Mouse (Mus musculus) liver, embryonic 14.5 days (tissue): ENCODE measurements around the gene Hoxd9.

Source experiments
- CTCF ChIP-seq: IDR thresholded peaks from 2 replicates; pipeline ENCODE4 v1.5.1; 2016; ENCODE audit warnings: antibody characterized with exemption, low read depth, control low read depth
- EP300 ChIP-seq: IDR thresholded peaks from 2 replicates; pipeline ENCODE4 v1.6.1; 2016; ENCODE audit warnings: antibody characterized with exemption, low read depth

DNA sequence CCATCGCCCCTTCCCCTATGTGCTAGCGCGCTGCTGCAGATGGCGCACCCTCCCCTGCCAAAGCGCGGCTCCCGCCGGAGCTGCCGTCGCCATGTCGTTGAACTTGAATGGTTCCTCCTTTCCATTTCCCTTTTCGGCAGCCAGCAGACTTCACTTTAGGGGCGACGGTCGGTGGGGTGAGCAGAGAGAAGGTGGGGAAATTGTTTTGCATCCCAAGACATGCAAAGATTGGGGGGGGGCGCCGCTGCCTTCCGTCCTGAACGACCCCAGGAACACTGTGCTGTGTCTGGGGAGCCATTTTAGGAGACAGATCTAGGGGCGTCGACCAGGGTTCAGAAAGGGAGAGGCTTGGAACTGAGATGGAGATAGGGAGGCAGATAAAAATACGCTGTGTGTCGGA is 17.5 kb upstream of the Hoxd9 start:
- TF ChIP-seq EP300 (no peak), CTCF (no peak)
